Mouse (Mus musculus): ENCODE measurements around the gene Lhx4.

- TF ChIP-seq CTCF (conservative IDR thresholded peaks at IDR 0.05; ENCODE audit: low read length) = no peak
- no peak for TF ChIP-seq POU5F1 (IDR thresholded peaks at IDR 0.05; ENCODE audit: borderline replicate concordance, low read length)
Measured at GRCm38 (mm10) chr1:155737809-155738383, 13.6 kb downstream of the Lhx4 start.
